Mouse (Mus musculus) heart, adult 2 months (tissue): Measurements from ENCODE around the gene Rarres2. TPM values are rescaled to one million over a fixed set of nuclear protein-coding genes. Genes with fewer than 3 reads are reported as not detected.
A peak's percentile ranks its signal among the peaks of the same experiment; 100 is the strongest.

ENCODE experiments used
- DNase-seq, 2 experiments: peaks; one replicate each; pipeline ENCODE4 v3.0.0; 2021
- H3K27ac ChIP-seq: fragments of 200-600 bp; 2 replicates; pipeline ENCODE4 v1.8.1; 2022
- H3K27me3 ChIP-seq: fragments of 200-500 bp; 2 replicates; pipeline ENCODE4 v1.6.1; 2012; ENCODE audit warnings: mild to moderate bottlenecking, low read length, inconsistent platforms, mixed read lengths; ENCODE audit not compliant: control insufficient read depth, insufficient read depth
- H3K36me3 ChIP-seq: fragments of 200-500 bp; 2 replicates; pipeline ENCODE4 v1.6.1; 2012; ENCODE audit warnings: low read length, inconsistent platforms; ENCODE audit not compliant: control insufficient read depth, insufficient read depth
- H3K4me1 ChIP-seq: fragments of 200-500 bp; 2 replicates; pipeline ENCODE4 v1.6.1; 2011; ENCODE audit warnings: low read length; ENCODE audit not compliant: control insufficient read depth, insufficient read depth
- H3K4me3 ChIP-seq: fragments of 200-600 bp; 2 replicates; pipeline ENCODE4 v1.8.1; 2022
- H3K79me2 ChIP-seq: fragments of 200-500 bp; replicated peaks from 2 replicates; pipeline ENCODE4 v1.6.1; 2012; ENCODE audit warnings: mild to moderate bottlenecking, inconsistent platforms, low read length, moderate library complexity, mixed read lengths; ENCODE audit not compliant: control insufficient read depth, insufficient read depth
- H3K9ac ChIP-seq: fragments of 200-500 bp; 2 replicates; pipeline ENCODE4 v1.6.1; 2012; ENCODE audit warnings: low read depth, mild to moderate bottlenecking, control low read depth, inconsistent platforms, low read length, mixed read lengths
- CTCF ChIP-seq: fragments of 200-600 bp; IDR thresholded peaks from 2 replicates; pipeline ENCODE4 v1.8.1; 2022; ENCODE audit warnings: antibody characterized with exemption, mild to moderate bottlenecking, moderate library complexity
- EP300 ChIP-seq: fragments of 200-500 bp; IDR thresholded peaks from 2 replicates; pipeline ENCODE4 v1.6.1; 2011; ENCODE audit warnings: low read depth, low read length, control low read depth; ENCODE audit not compliant: insufficient read depth
- POLR2A ChIP-seq: fragments of 200-500 bp; IDR thresholded peaks from 2 replicates; pipeline ENCODE4 v1.6.1; 2011; ENCODE audit warnings: mild to moderate bottlenecking, low read depth, low read length, control low read depth; ENCODE audit not compliant: insufficient read depth
- WGBS: fragments of 180-500 bp; shearing (Covaris S2); methylation state at CpG from one replicate; pipeline ENCODE4 v1.1.7; 2018; 5-methylcytosine and 5-hydroxymethylcytosine counted together
- intact Hi-C: fragments of 180-260 bp; cut with DNase I; formaldehyde crosslinking; loops from one replicate; pipeline ENCODE4 v1.15.1; 2025
- polyA plus RNA-seq: library from polyadenylated mRNA; depleted of rRNA; stranded (reverse); fragments of >200 nt; gene quantifications from 2 replicates; pipeline ENCODE4 v1.2.3, GENCODE M21; 2012
- total RNA-seq, 2 experiments: library from RNA; stranded (reverse); gene quantifications; 2 replicates each; pipeline ENCODE4 v1.2.3; 2021

Rarres2 gene
- total and polyA plus RNA-seq, 3 experiments: 70.9 to 99.3 (median 82.4) TPM

DNA sequence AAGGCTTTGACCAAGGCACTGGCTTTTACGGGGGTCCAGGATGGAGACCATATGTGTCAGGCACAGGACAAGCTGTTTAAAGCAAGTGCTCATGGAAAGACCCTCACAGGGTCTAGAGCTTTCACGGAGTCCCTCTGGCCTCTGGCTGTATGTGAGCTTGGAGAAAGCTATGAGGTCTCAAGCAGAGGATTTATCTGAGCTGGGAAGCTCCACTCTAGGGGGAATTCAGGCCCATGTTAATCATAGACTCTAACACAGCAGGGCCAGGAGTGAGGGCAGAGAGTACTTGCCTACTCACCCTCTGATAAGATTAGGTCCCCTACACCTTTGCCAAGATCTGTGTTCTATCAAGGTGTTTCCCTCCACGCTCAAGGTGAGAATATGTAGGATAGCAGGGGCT is 30.0 kb downstream of the Rarres2 start:
- no peaks in the 10 kb centered on the region for H3K36me3 ChIP-seq
- H3K9ac ChIP-seq: no peak overlapping the region
- H3K79me2 ChIP-seq: no peaks in the 10 kb centered on the region
- intact Hi-C loops: loop anchor here (5.0 kb wide), 1 partner anchor 40 kb away; no protein-coding TSS in a partner anchor
- 88% methylated on average over 3 of the region's 3 CpGs for WGBS
- no peak for DNase-seq
- H3K4me3 ChIP-seq: no peak overlapping the region
- TF ChIP-seq CTCF (no peak), EP300 (no peak), POLR2A (no peak)
- H3K27me3 ChIP-seq: no peaks in the 10 kb centered on the region
- peaks cover 3% of the 10 kb centered on the region for H3K4me1 ChIP-seq
- no peak overlapping the region for H3K27ac ChIP-seq

DNA sequence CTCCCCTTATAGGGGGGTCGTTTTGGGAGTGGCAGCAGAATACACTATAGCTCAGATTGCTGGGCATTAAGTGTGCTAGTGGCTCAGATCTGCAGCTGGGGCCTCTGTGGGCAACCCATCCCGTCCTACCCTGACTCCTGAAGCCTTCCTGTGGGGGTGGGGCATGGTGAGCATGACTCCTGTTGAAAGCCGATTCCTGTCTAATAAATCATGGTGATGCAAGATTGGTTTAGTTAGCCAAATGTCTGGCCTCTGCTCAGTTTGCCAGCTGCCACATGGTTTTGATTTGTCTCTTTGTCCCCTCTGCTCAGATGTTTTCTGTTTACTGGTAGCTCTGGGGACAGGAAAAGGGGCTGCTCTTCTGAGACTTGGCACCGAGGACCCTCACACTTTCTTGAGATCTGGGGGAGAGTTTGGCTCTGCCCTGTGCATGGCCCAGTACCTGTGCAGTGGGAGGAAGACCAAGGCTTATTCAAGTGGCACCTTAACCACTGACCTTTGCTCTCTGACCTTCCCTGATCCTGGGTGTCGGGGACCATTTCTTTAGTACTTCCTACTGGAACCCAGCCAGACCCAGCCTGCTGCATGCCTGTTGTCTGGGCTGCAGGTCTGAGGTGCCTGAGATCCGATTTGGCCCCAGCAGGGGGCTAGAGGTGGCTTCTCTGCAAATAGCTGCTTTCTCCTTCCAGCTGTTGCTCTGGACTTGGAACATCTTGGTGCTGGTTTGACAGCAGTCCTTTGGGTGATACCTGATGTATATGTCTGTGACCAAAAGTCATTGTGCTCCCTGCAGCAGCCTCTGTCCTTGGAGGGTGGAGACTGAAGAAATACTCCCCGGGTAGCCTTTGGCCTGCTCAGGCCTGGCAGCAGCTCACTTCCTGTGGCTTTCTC is 30.8 kb downstream of the Rarres2 start:
- H3K4me3 ChIP-seq: no peak overlapping the region
- WGBS: 43% methylated on average over 7 of the region's 7 CpGs
- H3K27ac ChIP-seq: no peak overlapping the region
- intact Hi-C loops: loop anchor here (2.0 to 5.0 kb wide), 2 partner anchors 40 to 101 kb away; no protein-coding TSS in a partner anchor
- TF ChIP-seq EP300 (no peak), CTCF (no peak), POLR2A (no peak)
- no peaks in the 10 kb centered on the region for H3K27me3 ChIP-seq
- DNase-seq: peak; percentile 36 to 50
- no peaks in the 10 kb centered on the region for H3K79me2 ChIP-seq
- no peaks in the 10 kb centered on the region for H3K36me3 ChIP-seq
- peaks cover 4% of the 10 kb centered on the region for H3K4me1 ChIP-seq
- no peak overlapping the region for H3K9ac ChIP-seq

DNA sequence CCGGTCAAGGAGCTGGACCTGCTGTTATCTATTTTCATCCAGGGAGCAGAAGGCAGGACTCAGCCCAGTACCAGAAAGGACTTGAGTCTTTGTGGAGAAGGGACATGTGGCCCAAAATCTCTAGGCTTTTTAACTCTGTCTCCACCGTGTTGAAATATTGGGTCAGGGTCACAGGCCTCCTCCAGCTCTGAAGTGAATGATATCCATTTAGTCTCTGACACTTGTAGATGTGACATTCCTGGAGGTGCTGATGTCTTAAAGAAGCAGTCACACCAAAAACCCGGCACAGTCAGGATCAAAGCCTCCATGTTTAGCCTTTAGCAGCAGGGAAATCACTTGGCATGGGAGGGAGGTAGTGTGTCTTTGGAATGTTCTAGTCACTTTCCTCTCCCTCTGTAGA is 31.9 kb downstream of the Rarres2 start:
- Histone ChIP-seq H3K79me2 (no peaks in the 10 kb centered on the region), H3K36me3 (no peaks in the 10 kb centered on the region), H3K4me1 (peaks cover 1% of the 10 kb centered on the region), H3K9ac (no peak overlapping the region), H3K27me3 (no peaks in the 10 kb centered on the region), H3K4me3 (no peak overlapping the region), H3K27ac (no peak overlapping the region)
- no peak for DNase-seq
- 60% methylated on average over 3 of the region's 3 CpGs for WGBS
- no peak for TF ChIP-seq POLR2A
- no peak for TF ChIP-seq CTCF
- no peak for TF ChIP-seq EP300
- intact Hi-C loops: loop anchor here (2.0 to 5.0 kb wide), 2 partner anchors 42 to 102 kb away; no protein-coding TSS in a partner anchor

GRCm38 (mm10) chr6:48539860-48540259 is 32.7 kb downstream of the Rarres2 start:
- Histone ChIP-seq H3K9ac (no peak overlapping the region), H3K4me1 (peaks cover 1% of the 10 kb centered on the region), H3K79me2 (no peaks in the 10 kb centered on the region), H3K36me3 (no peaks in the 10 kb centered on the region), H3K27me3 (no peaks in the 10 kb centered on the region), H3K27ac (no peak overlapping the region), H3K4me3 (no peak overlapping the region)
- intact Hi-C loops: loop anchor here (2.0 to 5.0 kb wide), 4 partner anchors 42 to 363 kb away; partner anchors contain the start of gene Gimap3
- peak in 1 of 2 experiments; percentile 17 for DNase-seq
- whole genome bisulfite sequencing: 69% methylated on average over 5 of the region's 5 CpGs
- TF ChIP-seq POLR2A (no peak), CTCF (no peak), EP300 (no peak)

- Histone ChIP-seq H3K79me2 (no peaks in the 10 kb centered on the region), H3K27ac (no peak overlapping the region), H3K36me3 (no peaks in the 10 kb centered on the region), H3K9ac (no peak overlapping the region), H3K27me3 (no peaks in the 10 kb centered on the region), H3K4me1 (peaks cover 1% of the 10 kb centered on the region), H3K4me3 (no peak overlapping the region)
- WGBS: 80% methylated on average over 5 of the region's 5 CpGs
- intact Hi-C loops: loop anchor here (5.0 kb wide), 2 partner anchors 233 to 362 kb away; partner anchors contain the start of gene Gimap3
- TF ChIP-seq CTCF: peak; percentile 84
- TF ChIP-seq POLR2A: no peak
- TF ChIP-seq EP300: no peak
- DNase-seq: peak; percentile 61 to 64
These were observed 33.5 kb downstream of the Rarres2 start for GRCm38 (mm10) chr6:48538841-48539737.
